Mouse (Mus musculus) C2C12 (cell line): Measurements from ENCODE around the gene Map3k3.

Experiments
- CEBPB ChIP-seq: IDR thresholded peaks from one replicate; pipeline ENCODE4 v1.6.1; 2011; ENCODE audit warnings: low read depth, mild to moderate bottlenecking, control low read depth, moderate library complexity
- CTCF ChIP-seq: IDR thresholded peaks from one replicate; pipeline ENCODE4 v1.5.1; 2011; ENCODE audit not compliant: control insufficient read depth, insufficient read depth, insufficient read length
- FOSL1 ChIP-seq: IDR thresholded peaks from one replicate; pipeline ENCODE4 v1.8.0; 2011; ENCODE audit warnings: mild to moderate bottlenecking, low read length; ENCODE audit not compliant: poor library complexity, insufficient read depth, severe bottlenecking
- MAX ChIP-seq: IDR thresholded peaks from one replicate; pipeline ENCODE4 v1.6.1; 2011; ENCODE audit warnings: mild to moderate bottlenecking, control low read depth
- MYOD1 ChIP-seq: IDR thresholded peaks from one replicate; pipeline ENCODE4 v1.6.1; 2011; ENCODE audit warnings: low read depth; ENCODE audit not compliant: control insufficient read depth, insufficient read length
- MYOG ChIP-seq: IDR thresholded peaks from one replicate; pipeline ENCODE4 v1.6.1; 2011; ENCODE audit not compliant: control insufficient read depth, insufficient read length; ENCODE audit errors: extremely low read depth
- USF1 ChIP-seq: IDR thresholded peaks from one replicate; pipeline ENCODE4 v1.6.1; 2011; ENCODE audit warnings: low read depth, mild to moderate bottlenecking, control low read depth, moderate library complexity

GRCm38 (mm10) chr11:106178036-106178782, 93.8 kb downstream of the Map3k3 start:
- TF ChIP-seq CTCF (no peak), USF1 (no peak), MAX (no peak), CEBPB (no peak), MYOD1 (no peak), MYOG (no peak), FOSL1 (no peak)
